8 mouse cellular contexts compared by ENCODE assay signal in the genomic region with DNA sequence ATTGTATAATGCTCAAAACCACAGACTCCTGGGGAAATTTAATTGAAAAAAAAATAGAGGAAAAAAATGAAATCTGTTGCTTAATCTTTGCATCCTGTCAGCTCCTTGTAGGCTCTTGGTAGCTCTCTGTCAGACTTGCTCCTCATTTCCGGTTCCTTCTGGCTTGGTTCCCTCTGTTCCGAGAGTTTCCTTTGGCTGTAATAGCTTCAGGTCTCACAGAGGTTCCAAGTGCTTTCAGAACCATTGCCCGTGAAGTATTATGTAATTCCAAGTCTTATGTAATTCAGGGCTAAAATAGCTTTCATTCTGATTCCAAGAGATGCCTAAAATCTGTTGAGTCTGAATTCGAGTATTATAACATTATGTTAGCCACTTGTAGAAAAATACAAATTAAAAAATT.
DNase-seq lines count a peak whose midpoint lies in the region; ATAC-seq and TF ChIP-seq lines count a peak whose summit lies in the region.

No protein-coding gene starts in this region.

- H3K36me3 ChIP-seq in kidney, postnatal 0 days (ENCODE audit: insufficient read depth, low read length) = no peaks in the 10 kb centered on the region
- H3K36me3 ChIP-seq in lung, embryonic 15.5 days = no peaks in the 10 kb centered on the region
- no peaks in the 10 kb centered on the region for H3K36me3 ChIP-seq in hindbrain, embryonic 13.5 days

- no peaks in the 10 kb centered on the region for H3K4me1 ChIP-seq in kidney, postnatal 0 days (replicated peaks; ENCODE audit: insufficient read depth, low read length)
- H3K4me1 ChIP-seq in lung, embryonic 15.5 days = no peaks in the 10 kb centered on the region
- H3K4me1 ChIP-seq in hindbrain, embryonic 13.5 days (replicated peaks) = no peaks in the 10 kb centered on the region

- no peaks in the 10 kb centered on the region for H3K9me3 ChIP-seq in kidney, postnatal 0 days (replicated peaks; ENCODE audit: low read length)
- no peaks in the 10 kb centered on the region for H3K9me3 ChIP-seq in lung, embryonic 15.5 days
- H3K9me3 ChIP-seq in hindbrain, embryonic 13.5 days = no peaks in the 10 kb centered on the region

- 46% methylated on average over 4 of the region's 4 CpGs for WGBS in kidney, postnatal 0 days
- 37% methylated on average over 4 of the region's 4 CpGs for WGBS in lung, embryonic 15.5 days
- WGBS in hindbrain, embryonic 13.5 days = 82% methylated on average over 4 of the region's 4 CpGs

- no peak overlapping the region for H3K27ac ChIP-seq in kidney, postnatal 0 days
- H3K27ac ChIP-seq in lung, embryonic 15.5 days = no peak overlapping the region
- H3K27ac ChIP-seq in hindbrain, embryonic 13.5 days = no peak overlapping the region

- no peak for TF ChIP-seq CTCF in kidney, postnatal 0 days (IDR thresholded peaks at IDR 0.05; ENCODE audit: low read depth)

- H3K4me2 ChIP-seq in kidney, postnatal 0 days (ENCODE audit: low read length) = no peak overlapping the region
- H3K4me2 ChIP-seq in lung, embryonic 15.5 days = no peak overlapping the region
- no peak overlapping the region for H3K4me2 ChIP-seq in hindbrain, embryonic 13.5 days

- H3K4me3 ChIP-seq in kidney, postnatal 0 days (replicated peaks; ENCODE audit: low read depth, low read length) = no peak overlapping the region
- H3K4me3 ChIP-seq in lung, embryonic 15.5 days = no peak overlapping the region
- no peak overlapping the region for H3K4me3 ChIP-seq in hindbrain, embryonic 13.5 days

- H3K27me3 ChIP-seq in kidney, postnatal 0 days (ENCODE audit: insufficient read depth, low read length) = no peaks in the 10 kb centered on the region
- H3K27me3 ChIP-seq in lung, embryonic 15.5 days = no peaks in the 10 kb centered on the region
- H3K27me3 ChIP-seq in hindbrain, embryonic 13.5 days = no peaks in the 10 kb centered on the region

- ATAC-seq in cerebellum, adult (ENCODE audit: insufficient number of reproducible peaks, low FRiP score, low TSS enrichment) = peak; percentile 94
- ATAC-seq in kidney, postnatal 0 days (replicated peaks; ENCODE audit: low FRiP score, low read depth) = no peak
- ATAC-seq in lung, embryonic 15.5 days (ENCODE audit: borderline replicate concordance, extremely low read depth, low FRiP score, low TSS enrichment) = peak; percentile 74; the same call in 1 of the 2 replicates
- ATAC-seq in hindbrain, embryonic 13.5 days (ENCODE audit: low FRiP score) = no peak

- no peak overlapping the region for H3K9ac ChIP-seq in kidney, postnatal 0 days (ENCODE audit: low read depth, low read length)
- no peak overlapping the region for H3K9ac ChIP-seq in lung, embryonic 15.5 days
- no peak overlapping the region for H3K9ac ChIP-seq in hindbrain, embryonic 13.5 days

- no peak for DNase-seq in cerebellum, postnatal 4 days (ENCODE audit: low spot score in 2 of 2)
- peak; percentile 81 for DNase-seq in 416B (ENCODE audit: low read depth)
- peak; percentile 64 for DNase-seq in fat pad, adult 2 months (ENCODE audit: extremely low read depth, low read depth, low spot score)
- peak; percentile 52 for DNase-seq in kidney, postnatal 0 days (ENCODE audit: low spot score)
- no peak for DNase-seq in spleen, adult 18-20 months

Comparison
In these comparisons a context has a peak if more than half of its experiments do, and no peak if none do; other contexts are left out.
1. ATAC-seq: peak in cerebellum, adult (single experiment) and lung, embryonic 15.5 days (single experiment); none in kidney, postnatal 0 days (single experiment) and hindbrain, embryonic 13.5 days (single experiment).
2. DNase-seq: peak in 416B (single experiment), fat pad, adult 2 months (single experiment) and kidney, postnatal 0 days (single experiment); none in cerebellum, postnatal 4 days (0 of 2) and spleen, adult 18-20 months (0 of 2).